Mouse (Mus musculus): ENCODE measurements around the gene Mrps21.

DNA sequence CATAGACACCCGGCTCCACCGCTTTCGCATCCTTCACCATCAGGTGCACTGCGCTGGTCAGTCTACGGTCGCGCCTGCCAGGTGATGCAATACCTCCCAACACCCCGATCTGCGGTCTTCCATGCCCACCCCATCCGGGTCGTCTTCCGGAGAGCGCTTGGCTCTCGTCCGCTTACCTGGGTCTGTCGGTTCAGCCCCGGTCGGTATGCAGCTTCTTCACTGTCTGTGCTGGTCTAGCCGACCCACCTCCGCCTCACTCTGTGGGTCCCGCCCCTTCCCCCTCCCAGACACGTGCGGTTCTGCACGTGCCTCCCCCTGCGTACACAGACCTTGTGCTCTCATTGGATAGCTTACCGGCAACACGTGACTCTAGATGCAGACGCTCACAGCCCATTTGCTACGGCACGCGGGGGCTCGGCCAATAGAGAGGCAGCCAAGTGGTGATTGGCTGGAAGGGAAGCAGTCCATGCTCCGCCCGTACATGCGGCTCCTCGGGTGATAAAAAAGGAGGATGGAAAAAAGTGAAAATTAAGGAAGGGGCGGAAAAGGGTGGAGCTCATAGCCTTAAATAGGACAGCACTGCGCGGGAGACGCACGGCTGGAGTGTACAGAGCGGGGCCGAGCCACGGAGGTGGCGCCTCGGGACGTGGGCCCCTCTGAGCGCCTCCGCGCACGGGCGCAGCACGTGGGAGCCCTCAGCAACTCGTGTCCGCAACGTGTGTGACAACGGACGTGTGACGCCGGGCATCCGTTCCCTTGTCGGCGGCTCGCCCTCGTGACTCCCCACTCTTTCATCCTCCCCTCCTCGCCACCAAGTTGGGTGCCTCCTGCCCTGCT, 10.9 kb upstream of the Mrps21 start, which contains the start of gene Ciart:
- TF ChIP-seq CTCF (IDR thresholded peaks at IDR 0.05; ENCODE audit: low read depth) (no peak), EP300 (optimal IDR thresholded peaks at IDR 0.05) (no peak)

Data from stomach, postnatal 0 days (tissue).